Mouse (Mus musculus) CH12.LX (cell line): ENCODE results near the gene Haus3. TPM values are rescaled to one million over a fixed set of nuclear protein-coding genes. Genes with fewer than 3 reads are reported as not detected.
A peak's percentile ranks its signal among the peaks of the same experiment; 100 is the strongest.

ENCODE experiments used
- DNase-seq: peaks from one replicate; pipeline ENCODE4 v3.0.0-alpha.2; 2013; ENCODE audit errors: extremely low read depth
- H3K27ac ChIP-seq: 2 replicates; pipeline ENCODE4 v1.5.1; 2012; ENCODE audit warnings: low read depth, mild to moderate bottlenecking, control low read depth, moderate library complexity; ENCODE audit not compliant: insufficient read depth
- H3K27me3 ChIP-seq: replicated peaks from 2 replicates; pipeline ENCODE3; 2012; ENCODE audit warnings: inconsistent platforms
- H3K36me3 ChIP-seq, 2 experiments: replicated peaks in 1 of 2; 2 replicates each; pipeline versions ENCODE3 to v1.6.1; 2012; ENCODE audit warnings: inconsistent platforms in 1 of 2, low read length in 1 of 2, mild to moderate bottlenecking in 1 of 2, mixed read lengths in 1 of 2, moderate library complexity in 1 of 2; ENCODE audit not compliant: control insufficient read depth in 1 of 2, insufficient read depth in 1 of 2
- H3K4me1 ChIP-seq, 2 experiments: 2 replicates each; pipeline ENCODE4 v1.6.1; 2012; ENCODE audit warnings: inconsistent platforms in 1 of 2, moderate library complexity in 1 of 2; ENCODE audit not compliant: insufficient read depth in 2 of 2, control insufficient read depth in 1 of 2
- H3K4me2 ChIP-seq: 2 replicates; pipeline ENCODE4 v1.6.1; 2012; ENCODE audit warnings: low read depth, mild to moderate bottlenecking, control low read depth; ENCODE audit not compliant: poor library complexity, insufficient read depth, severe bottlenecking
- H3K4me3 ChIP-seq, 3 experiments: fragments of 150-350 bp in 1 of 3; sonication (generic) in 1 of 3; replicated peaks in 1 of 3; 2 replicates each; pipeline versions ENCODE3 to v1.5.1; 2011 to 2012; ENCODE audit warnings: low read depth in 2 of 3, low read length in 2 of 3, mild to moderate bottlenecking in 2 of 3, moderate library complexity in 2 of 3, control low read depth in 1 of 3, improper control_type of control experiment in 1 of 3, inconsistent platforms in 1 of 3, mixed read lengths in 1 of 3; ENCODE audit not compliant: poor library complexity in 1 of 3
- H3K79me2 ChIP-seq: replicated peaks from 2 replicates; pipeline ENCODE4 v1.6.1; 2012; ENCODE audit warnings: mild to moderate bottlenecking, moderate library complexity; ENCODE audit not compliant: control insufficient read depth, poor library complexity, insufficient read depth, severe bottlenecking; ENCODE audit errors: extremely low read depth
- H3K9ac ChIP-seq: 2 replicates; pipeline ENCODE4 v1.6.1; 2012; ENCODE audit warnings: low read depth, mild to moderate bottlenecking, control low read depth, moderate library complexity; ENCODE audit not compliant: insufficient read depth
- H3K9me3 ChIP-seq: replicated peaks from 2 replicates; pipeline ENCODE3; 2012; ENCODE audit warnings: low read length, inconsistent platforms, mixed read lengths
- CTCF ChIP-seq, 2 experiments: IDR thresholded peaks in 1 of 2; conservative IDR thresholded peaks in 1 of 2; 2 replicates each; pipeline ENCODE4 v1.5.1; 2011 to 2012; ENCODE audit warnings: low read depth in 2 of 2, low read length in 2 of 2, improper control_type of control experiment in 1 of 2, inconsistent platforms in 1 of 2, mild to moderate bottlenecking in 1 of 2, moderate library complexity in 1 of 2
- ELF1 ChIP-seq: IDR thresholded peaks from 2 replicates; pipeline ENCODE4 v1.6.1; 2014; ENCODE audit warnings: low read depth, mild to moderate bottlenecking, inconsistent platforms, low read length, improper control_type of control experiment
- EP300 ChIP-seq: IDR thresholded peaks from 2 replicates; pipeline ENCODE4 v1.6.1; 2011; ENCODE audit warnings: low read length, improper control_type of control experiment
- ETS1 ChIP-seq: conservative IDR thresholded peaks from 2 replicates; pipeline ENCODE4 v1.6.1; 2012; ENCODE audit warnings: low read depth, mild to moderate bottlenecking, inconsistent platforms, low read length, improper control_type of control experiment, moderate library complexity
- GABPA ChIP-seq: IDR thresholded peaks from 2 replicates; pipeline ENCODE4 v1.6.1; 2012; ENCODE audit warnings: low read depth, low read length, improper control_type of control experiment, inconsistent platforms; ENCODE audit not compliant: insufficient replicate concordance
- IRF4 ChIP-seq: IDR thresholded peaks from 2 replicates; pipeline ENCODE4 v1.6.1; 2014; ENCODE audit warnings: low read depth, mild to moderate bottlenecking, inconsistent platforms, low read length, improper control_type of control experiment
- KAT2A ChIP-seq: IDR thresholded peaks from 2 replicates; pipeline ENCODE4 v1.6.1; 2012; ENCODE audit warnings: low read length, improper control_type of control experiment, inconsistent platforms; ENCODE audit not compliant: insufficient replicate concordance
- MAZ ChIP-seq: IDR thresholded peaks from 2 replicates; pipeline ENCODE4 v1.6.1; 2012; ENCODE audit warnings: low read depth, mild to moderate bottlenecking, inconsistent platforms, low read length, improper control_type of control experiment, moderate library complexity
- MEF2A ChIP-seq: IDR thresholded peaks from 2 replicates; pipeline ENCODE4 v1.6.1; 2014; ENCODE audit warnings: low read depth, mild to moderate bottlenecking, inconsistent platforms, low read length, improper control_type of control experiment, borderline replicate concordance
- MYC ChIP-seq: IDR thresholded peaks from 2 replicates; pipeline ENCODE4 v1.6.1; 2011; ENCODE audit warnings: low read depth, mild to moderate bottlenecking, improper control_type of control experiment, low read length
- NRF1 ChIP-seq: IDR thresholded peaks from 2 replicates; pipeline ENCODE4 v1.6.1; 2014; ENCODE audit warnings: low read depth, mild to moderate bottlenecking, inconsistent platforms, low read length, improper control_type of control experiment, moderate library complexity
- PAX5 ChIP-seq: IDR thresholded peaks from 2 replicates; pipeline ENCODE4 v1.6.1; 2012; ENCODE audit warnings: low read length, inconsistent platforms, mixed read lengths
- RAD21 ChIP-seq: IDR thresholded peaks from 2 replicates; pipeline ENCODE4 v1.6.1; 2011; ENCODE audit warnings: low read depth, mild to moderate bottlenecking, low read length, improper control_type of control experiment, moderate library complexity
- RCOR1 ChIP-seq: conservative IDR thresholded peaks from 2 replicates; pipeline ENCODE4 v1.6.1; 2012; ENCODE audit warnings: low read depth, mild to moderate bottlenecking, inconsistent platforms, low read length, improper control_type of control experiment
- SIN3A ChIP-seq: IDR thresholded peaks from 2 replicates; pipeline ENCODE4 v1.6.1; 2012; ENCODE audit warnings: low read length, improper control_type of control experiment, inconsistent platforms
- SMC3 ChIP-seq: IDR thresholded peaks from 2 replicates; pipeline ENCODE4 v1.6.1; 2011; ENCODE audit warnings: low read depth, low read length, improper control_type of control experiment
- TCF12 ChIP-seq: IDR thresholded peaks from 2 replicates; pipeline ENCODE4 v1.6.1; 2014; ENCODE audit warnings: low read depth, mild to moderate bottlenecking, inconsistent platforms, low read length, improper control_type of control experiment
- ZC3H11A ChIP-seq: IDR thresholded peaks from 2 replicates; pipeline ENCODE4 v1.6.1; 2012; ENCODE audit warnings: low read depth, mild to moderate bottlenecking, inconsistent platforms, low read length, improper control_type of control experiment
- ZKSCAN1 ChIP-seq: IDR thresholded peaks from 2 replicates; pipeline ENCODE4 v1.6.1; 2012; ENCODE audit warnings: low read depth, inconsistent platforms, low read length, improper control_type of control experiment, borderline replicate concordance
- ZNF384 ChIP-seq: IDR thresholded peaks from 2 replicates; pipeline ENCODE4 v1.6.1; 2012; ENCODE audit warnings: low read depth, low read length, improper control_type of control experiment, inconsistent platforms
- dilution Hi-C: fragments of 300-500 bp; cut with MboI; formaldehyde crosslinking; loops from 2 replicates; pipeline ENCODE4 v1.14.3; 2020; ENCODE audit warnings: low sequenced_read_pairs; ENCODE audit not compliant: extremely low pct_unique_long_range_greater_than_20kb, extremely low pct_ligation_motif_present
- in situ Hi-C: fragments of 300-500 bp; cut with MboI; formaldehyde crosslinking; loops from 3 replicates; pipeline ENCODE4 v1.14.3; 2019; ENCODE audit warnings: low sequenced_read_pairs, low pct_ligation_motif_present, low pct_unique_long_range_greater_than_20kb, mixed read lengths
- polyA plus RNA-seq: library from polyadenylated mRNA; unstranded; fragments of >175 nt; gene quantifications from 2 replicates; pipeline ENCODE4 v1.2.1, GENCODE M21; 2012; ENCODE audit warnings: low read depth; ENCODE audit not compliant: insufficient read length
- total RNA-seq, 2 experiments: library from RNA; depleted of rRNA; stranded (reverse); fragments of 300-350 nt in 1 of 2; fragments of >200 nt in 1 of 2; gene quantifications; 2 replicates each; pipeline ENCODE4 v1.2.3; 2012 to 2014

The Haus3 gene
- total and polyA plus RNA-seq, 3 experiments, result 16.0 to 66.0 (median 51.5) TPM

GRCm38 (mm10) chr5:34210279-34210678 is 41.0 kb upstream of the Haus3 start:
- TF ChIP-seq EP300 (no peak), ZNF384 (peak; percentile 63; the same call in 1 of the 2 replicates), ETS1 (no peak), CTCF (conservative IDR thresholded peaks at IDR 0.05 in 1 of 2, IDR thresholded peaks at IDR 0.05 in 1 of 2; ENCODE audit: low read depth in 2 of 2, low read length in 2 of 2) (peak; percentile 93 to 96), ZC3H11A (peak; percentile 35; the same call in 1 of the 2 replicates), RAD21 (peak; percentile 84), MYC (peak; percentile 79; the same call in 1 of the 2 replicates), SMC3 (peak; percentile 95)
- TF ChIP-seq, all 38 proteins: peak for 6
- no peaks in the 10 kb centered on the region for H3K9me3 ChIP-seq
- H3K36me3 ChIP-seq, result no peaks in the 10 kb centered on the region
- no peak overlapping the region for H3K4me3 ChIP-seq
- H3K4me1 ChIP-seq, result no peaks in the 10 kb centered on the region
- H3K9ac ChIP-seq, result no peak overlapping the region
- no peaks in the 10 kb centered on the region for H3K79me2 ChIP-seq
- peak; percentile 89 for DNase-seq
- no peak overlapping the region for H3K27ac ChIP-seq
- H3K27me3 ChIP-seq, result no peaks in the 10 kb centered on the region
- no peak overlapping the region for H3K4me2 ChIP-seq
- in situ Hi-C loops, result no loop called here
- dilution Hi-C loops, result no loop called here

- H3K4me3 ChIP-seq, result no peak overlapping the region
- H3K27ac ChIP-seq, result no peak overlapping the region
- in situ Hi-C loops, result loop anchor here (5.0 kb wide), 1 partner anchor 40 kb away; no protein-coding TSS in a partner anchor
- H3K36me3 ChIP-seq, result no peaks in the 10 kb centered on the region
- no peak for DNase-seq
- dilution Hi-C loops, result no loop called here
- no peak overlapping the region for H3K9ac ChIP-seq
- no peak overlapping the region for H3K4me2 ChIP-seq
- peaks cover 0 to 2% of the 10 kb centered on the region in 2 experiments; a peak in 1 of 4 replicates for H3K4me1 ChIP-seq
- H3K27me3 ChIP-seq, result no peaks in the 10 kb centered on the region
- H3K79me2 ChIP-seq, result no peaks in the 10 kb centered on the region
- TF ChIP-seq ZNF384 (no peak), KAT2A (no peak), ZC3H11A (no peak), NRF1 (no peak), MEF2A (no peak), MYC (no peak), TCF12 (no peak), PAX5 (no peak), ZKSCAN1 (no peak), GABPA (no peak), ELF1 (no peak), MAZ (no peak), RCOR1 (no peak), SIN3A (no peak), IRF4 (no peak)
- H3K9me3 ChIP-seq, result no peaks in the 10 kb centered on the region
Observed at GRCm38 (mm10) chr5:34207503-34207902, 38.2 kb upstream of the Haus3 start.
